Mouse (Mus musculus) thymus, adult 2 months (tissue): Measurements from ENCODE around the gene Hspa12a. TPM values are rescaled to one million over a fixed set of nuclear protein-coding genes. Genes with fewer than 3 reads are reported as not detected.

Source experiments
- DNase-seq: peaks from one replicate; pipeline ENCODE4 v3.0.0; 2021
- H3K27ac ChIP-seq: fragments of 200-500 bp; 2 replicates; pipeline ENCODE4 v1.5.1; 2012; ENCODE audit warnings: low read length, control low read depth; ENCODE audit not compliant: control insufficient read depth, insufficient read depth
- H3K27me3 ChIP-seq: fragments of 200-500 bp; 2 replicates; pipeline ENCODE4 v1.6.1; 2012; ENCODE audit warnings: mild to moderate bottlenecking, low read length, moderate library complexity, mixed read lengths; ENCODE audit not compliant: control insufficient read depth, insufficient read depth
- H3K36me3 ChIP-seq: fragments of 200-500 bp; 2 replicates; pipeline ENCODE4 v1.6.1; 2012; ENCODE audit warnings: mild to moderate bottlenecking, low read length, moderate library complexity; ENCODE audit not compliant: control insufficient read depth, insufficient read depth
- H3K4me1 ChIP-seq: fragments of 200-500 bp; replicated peaks from 2 replicates; pipeline ENCODE4 v1.6.1; 2012; ENCODE audit warnings: low read length; ENCODE audit not compliant: control insufficient read depth, insufficient read depth
- H3K4me3 ChIP-seq: fragments of 200-500 bp; 2 replicates; pipeline ENCODE4 v1.5.1; 2012; ENCODE audit warnings: mild to moderate bottlenecking, low read length, control low read depth, moderate library complexity; ENCODE audit not compliant: control insufficient read depth, insufficient read depth
- CTCF ChIP-seq: fragments of 200-500 bp; IDR thresholded peaks from 2 replicates; pipeline ENCODE4 v1.5.1; 2012; ENCODE audit warnings: mild to moderate bottlenecking, control low read depth, low read length, moderate library complexity, borderline replicate concordance; ENCODE audit not compliant: control insufficient read depth, poor library complexity, insufficient read depth; ENCODE audit errors: extremely low read depth
- POLR2A ChIP-seq: fragments of 200-500 bp; IDR thresholded peaks from 2 replicates; pipeline ENCODE4 v1.6.1; 2012; ENCODE audit warnings: mild to moderate bottlenecking, low read length, control low read depth, moderate library complexity; ENCODE audit not compliant: control insufficient read depth, poor library complexity, insufficient read depth; ENCODE audit errors: extremely low read depth
- WGBS: fragments of 180-500 bp; shearing (Covaris S2); methylation state at CpG from one replicate; pipeline ENCODE4 v1.1.7; 2018; 5-methylcytosine and 5-hydroxymethylcytosine counted together
- polyA plus RNA-seq: library from polyadenylated mRNA; depleted of rRNA; stranded (reverse); fragments of >200 nt; gene quantifications from 2 replicates; pipeline ENCODE4 v1.2.3, GENCODE M21; 2012

Gene Hspa12a
- polyA plus RNA-seq, 1 experiment: 3.3 TPM

- no peak for TF ChIP-seq CTCF
- no peak for TF ChIP-seq POLR2A
- Histone ChIP-seq H3K36me3 (no peaks in the 10 kb centered on the region), H3K27ac (no peak overlapping the region), H3K4me3 (no peak overlapping the region), H3K4me1 (no peaks in the 10 kb centered on the region), H3K27me3 (no peaks in the 10 kb centered on the region)
- DNase-seq: no peak
- 86% methylated on average over 2 of the region's 2 CpGs for WGBS
Measured at GRCm38 (mm10) chr19:58878560-58878959, 64.9 kb downstream of the Hspa12a start.

DNA sequence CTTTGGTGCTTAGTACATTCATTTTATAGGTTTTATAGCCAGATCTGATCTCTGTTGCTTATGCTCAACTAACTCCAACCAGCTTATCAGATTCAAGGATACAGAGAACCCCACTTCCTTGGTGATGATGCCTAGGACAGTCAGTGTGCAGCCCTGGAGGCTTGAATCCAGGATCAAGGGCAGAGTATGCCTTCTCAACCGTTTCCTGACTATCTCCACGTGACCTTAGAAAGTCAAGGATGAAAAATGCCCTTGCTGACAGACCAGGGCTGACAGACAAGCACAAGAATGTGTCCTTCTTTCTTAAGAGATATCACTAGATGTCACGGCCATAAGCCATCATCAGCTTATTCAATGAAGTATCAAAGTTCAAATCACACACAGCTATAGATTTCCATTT lies 69.9 kb downstream of the Hspa12a start:
- no peaks in the 10 kb centered on the region for H3K36me3 ChIP-seq
- DNase-seq: no peak
- WGBS: 70% methylated on average over 3 of the region's 3 CpGs
- H3K27ac ChIP-seq: no peak overlapping the region
- no peak for TF ChIP-seq POLR2A
- TF ChIP-seq CTCF: no peak
- H3K4me1 ChIP-seq: peaks cover 8% of the 10 kb centered on the region
- H3K4me3 ChIP-seq: no peak overlapping the region
- H3K27me3 ChIP-seq: no peaks in the 10 kb centered on the region

DNA sequence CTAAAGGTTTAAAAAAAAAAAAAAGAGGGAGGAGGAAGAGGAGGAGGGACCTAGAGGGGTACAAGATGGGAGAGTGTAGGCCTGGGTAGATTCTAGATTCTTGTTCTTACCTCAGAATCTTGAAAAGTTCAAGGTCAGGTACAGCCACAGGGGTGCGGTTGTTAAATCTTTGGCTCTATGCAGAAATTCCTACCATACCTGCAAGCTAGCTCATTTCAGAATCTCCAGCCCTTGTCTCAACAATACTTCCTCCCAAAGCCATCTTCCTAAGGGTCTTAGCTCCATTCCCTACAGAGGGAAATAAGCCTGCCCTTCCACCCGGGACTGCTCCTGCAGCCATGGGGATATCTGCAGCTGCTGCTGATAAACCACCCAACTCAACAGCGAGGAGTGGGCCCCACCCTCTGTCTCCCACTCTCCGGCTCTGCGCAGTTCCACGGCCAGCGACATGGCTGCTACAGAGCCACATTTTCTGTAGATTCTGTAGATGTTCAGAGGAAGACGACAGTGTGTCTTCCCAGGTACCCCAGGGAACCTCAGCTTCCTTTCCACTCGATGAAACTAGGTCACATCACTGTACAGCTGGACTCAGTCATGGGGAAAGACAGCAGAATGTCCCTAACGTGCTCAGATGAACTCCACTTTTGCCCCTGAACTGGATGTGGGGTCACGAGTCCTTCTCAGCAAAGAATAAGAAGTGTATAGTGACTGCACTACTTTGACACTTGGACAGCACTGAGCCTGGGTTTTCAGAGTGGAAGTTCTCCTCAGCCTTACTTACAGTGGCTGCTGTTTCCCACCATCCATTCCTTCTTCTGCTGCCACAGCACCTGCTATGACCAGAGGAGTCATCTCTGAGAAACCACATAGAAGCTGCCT lies 70.8 kb downstream of the Hspa12a start:
- 74% methylated on average over 11 of the region's 11 CpGs for WGBS
- TF ChIP-seq POLR2A: no peak

DNA sequence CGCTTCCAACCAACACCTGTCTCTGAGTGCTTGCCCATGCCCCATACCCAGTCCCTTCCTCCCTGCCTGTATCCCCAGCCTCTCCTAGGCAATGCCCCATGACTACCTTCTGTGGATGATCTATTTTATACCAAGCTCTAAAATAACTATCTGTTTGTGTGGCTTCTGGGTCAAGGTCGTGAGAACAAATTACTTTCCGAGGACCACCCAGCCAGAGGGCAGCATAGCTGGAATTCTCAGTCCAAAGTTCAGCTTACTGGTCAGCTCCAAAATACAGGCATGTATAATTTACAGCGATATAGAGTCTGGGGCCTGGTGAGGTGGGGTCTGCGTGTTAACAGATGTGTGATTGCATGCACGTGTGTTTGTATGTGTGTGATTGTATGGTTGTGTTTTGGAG lies 71.6 kb downstream of the Hspa12a start:
- DNase-seq: no peak
- no peak overlapping the region for H3K4me3 ChIP-seq
- H3K36me3 ChIP-seq: no peaks in the 10 kb centered on the region
- H3K4me1 ChIP-seq: peaks cover 8% of the 10 kb centered on the region
- 91% methylated on average over 6 of the region's 6 CpGs for WGBS
- TF ChIP-seq POLR2A: no peak
- TF ChIP-seq CTCF: no peak
- no peak overlapping the region for H3K27ac ChIP-seq
- H3K27me3 ChIP-seq: no peaks in the 10 kb centered on the region

More for the DNA sequence above, 70.8 kb downstream of the Hspa12a start:
- Histone ChIP-seq H3K4me1 (peaks cover 8% of the 10 kb centered on the region), H3K4me3 (no peak overlapping the region), H3K27ac (no peak overlapping the region), H3K36me3 (no peaks in the 10 kb centered on the region), H3K27me3 (no peaks in the 10 kb centered on the region)
- no peak for DNase-seq

- 90% methylated on average over 4 of the region's 4 CpGs for WGBS
- peaks cover 6% of the 10 kb centered on the region for H3K4me1 ChIP-seq
- H3K27ac ChIP-seq: no peak overlapping the region
- H3K4me3 ChIP-seq: no peak overlapping the region
- TF ChIP-seq CTCF (no peak), POLR2A (no peak)
- H3K27me3 ChIP-seq: no peaks in the 10 kb centered on the region
- H3K36me3 ChIP-seq: no peaks in the 10 kb centered on the region
- DNase-seq: no peak
Measured at GRCm38 (mm10) chr19:58866651-58867050, 76.8 kb downstream of the Hspa12a start.

GRCm38 (mm10) chr19:58865224-58865623 lies 78.2 kb downstream of the Hspa12a start:
- Histone ChIP-seq H3K36me3 (no peaks in the 10 kb centered on the region), H3K4me1 (peaks cover 12% of the 10 kb centered on the region), H3K27me3 (peaks cover 7% of the 10 kb centered on the region; the same call in 1 of the 2 replicates), H3K27ac (no peak overlapping the region), H3K4me3 (no peak overlapping the region)
- WGBS: 30% methylated on average over 5 of the region's 5 CpGs
- TF ChIP-seq CTCF (no peak), POLR2A (no peak)
- peak; percentile 40 for DNase-seq
